Mouse (Mus musculus) kidney, postnatal 0 days (tissue): Measurements from ENCODE around the gene Capn11. TPM values are rescaled to one million over a fixed set of nuclear protein-coding genes. Genes with fewer than 3 reads are reported as not detected.

ENCODE experiments used
- ATAC-seq: fragments of 200-750 bp; cut with Nextera tagmentation; replicated peaks from 2 replicates; pipeline ENCODE4 v1.8.0; 2017; ENCODE audit warnings: low read depth, moderate number of reproducible peaks, moderate TSS enrichment, moderate library complexity; ENCODE audit not compliant: low FRiP score
- DNase-seq: peaks from one replicate; pipeline ENCODE4 v3.0.0-alpha.2; 2016; ENCODE audit warnings: low spot score
- H3K27ac ChIP-seq: fragments of 300-500 bp; sonication (generic); 2 replicates; pipeline ENCODE4 v1.5.1; 2014; ENCODE audit warnings: mild to moderate bottlenecking
- H3K27me3 ChIP-seq: fragments of 300-500 bp; sonication (generic); 2 replicates; pipeline ENCODE4 v1.6.1; 2014; ENCODE audit warnings: low read length, mixed read lengths; ENCODE audit not compliant: insufficient read depth
- H3K36me3 ChIP-seq: fragments of 300-500 bp; sonication (generic); 2 replicates; pipeline ENCODE4 v1.6.1; 2014; ENCODE audit warnings: low read length, mixed read lengths; ENCODE audit not compliant: insufficient read depth
- H3K4me1 ChIP-seq: fragments of 300-500 bp; sonication (generic); replicated peaks from 2 replicates; pipeline ENCODE4 v1.6.1; 2014; ENCODE audit warnings: antibody characterized with exemption, low read length, mixed read lengths; ENCODE audit not compliant: insufficient read depth
- H3K4me2 ChIP-seq: fragments of 300-500 bp; sonication (generic); 2 replicates; pipeline ENCODE4 v1.6.1; 2014; ENCODE audit warnings: mild to moderate bottlenecking, low read length, moderate library complexity, mixed read lengths
- H3K4me3 ChIP-seq: fragments of 300-500 bp; sonication (generic); replicated peaks from 2 replicates; pipeline ENCODE4 v1.5.1; 2014; ENCODE audit warnings: low read depth, low read length
- H3K9ac ChIP-seq: fragments of 300-500 bp; sonication (generic); 2 replicates; pipeline ENCODE4 v1.6.1; 2014; ENCODE audit warnings: low read depth, low read length
- H3K9me3 ChIP-seq: fragments of 300-500 bp; sonication (generic); replicated peaks from 2 replicates; pipeline ENCODE4 v1.6.1; 2016; ENCODE audit warnings: low read length, inconsistent platforms, mixed read lengths
- CTCF ChIP-seq: IDR thresholded peaks from 2 replicates; pipeline ENCODE4 v1.5.1; 2016; ENCODE audit warnings: antibody characterized with exemption, low read depth, mild to moderate bottlenecking, moderate library complexity
- WGBS: fragments of 180-500 bp; shearing (Covaris S2); extraction: QIAGEN DNeasy Blood & Tissue Kit; methylation state at CpG from one replicate; pipeline ENCODE4 v1.1.7; 2014; 5-methylcytosine and 5-hydroxymethylcytosine counted together
- polyA plus RNA-seq: library from polyadenylated mRNA; unstranded; fragments of >200 nt; fragmentation: Nextera tagmentation; extraction: Ambion mirVana; gene quantifications from 2 replicates; pipeline ENCODE4 v1.2.1, GENCODE M21; 2015

Capn11 gene
- polyA plus RNA-seq, 1 experiment from 2014 or later = not detected

GRCm38 (mm10) chr17:45700496-45701235 lies 41.5 kb upstream of the Capn11 start:
- H3K27ac ChIP-seq = no peak overlapping the region

GRCm38 (mm10) chr17:45699039-45699740 lies 40.1 kb upstream of the Capn11 start:
- Histone ChIP-seq H3K27ac (no peak overlapping the region; the same call in 1 of the 2 replicates), H3K36me3 (peaks cover 3% of the 10 kb centered on the region; the same call in 1 of the 2 replicates), H3K4me2 (no peak overlapping the region), H3K9ac (no peak overlapping the region), H3K27me3 (no peaks in the 10 kb centered on the region), H3K4me3 (no peak overlapping the region), H3K4me1 (no peaks in the 10 kb centered on the region), H3K9me3 (no peaks in the 10 kb centered on the region)
- 80% methylated on average over 3 of the region's 3 CpGs for WGBS
- no peak for DNase-seq
- no peak for TF ChIP-seq CTCF
- ATAC-seq = no peak

More at GRCm38 (mm10) chr17:45700496-45701235, 41.5 kb upstream of the Capn11 start:
- no peak for TF ChIP-seq CTCF
- Histone ChIP-seq H3K4me2 (no peak overlapping the region), H3K4me3 (no peak overlapping the region), H3K9ac (no peak overlapping the region), H3K9me3 (no peaks in the 10 kb centered on the region), H3K27me3 (no peaks in the 10 kb centered on the region), H3K4me1 (no peaks in the 10 kb centered on the region), H3K36me3 (peaks cover 3% of the 10 kb centered on the region; the same call in 1 of the 2 replicates)
- 53% methylated on average over 9 of the region's 16 CpGs for WGBS
- ATAC-seq = no peak
- DNase-seq = no peak

GRCm38 (mm10) chr17:45698368-45698767 lies 39.2 kb upstream of the Capn11 start:
- DNase-seq = no peak
- Histone ChIP-seq H3K27ac (no peak overlapping the region), H3K4me2 (no peak overlapping the region), H3K36me3 (peaks cover 3% of the 10 kb centered on the region; the same call in 1 of the 2 replicates), H3K4me3 (no peak overlapping the region), H3K9ac (no peak overlapping the region), H3K9me3 (no peaks in the 10 kb centered on the region), H3K27me3 (no peaks in the 10 kb centered on the region), H3K4me1 (no peaks in the 10 kb centered on the region)
- TF ChIP-seq CTCF = no peak
- ATAC-seq = no peak
- WGBS = 75% methylated on average over 6 of the region's 6 CpGs

- no peak for ATAC-seq
- no peaks in the 10 kb centered on the region for H3K27me3 ChIP-seq
- no peak for TF ChIP-seq CTCF
- no peak overlapping the region for H3K4me3 ChIP-seq
- no peak overlapping the region for H3K4me2 ChIP-seq
- DNase-seq = no peak
- H3K9ac ChIP-seq = no peak overlapping the region
- peaks cover 3% of the 10 kb centered on the region; the same call in 1 of the 2 replicates for H3K36me3 ChIP-seq
- WGBS = 89% methylated on average over 9 of the region's 9 CpGs
- no peak overlapping the region for H3K27ac ChIP-seq
- no peaks in the 10 kb centered on the region for H3K9me3 ChIP-seq
- H3K4me1 ChIP-seq = no peaks in the 10 kb centered on the region
These were observed 37.9 kb upstream of the Capn11 start for GRCm38 (mm10) chr17:45696981-45697380.

- ATAC-seq (peak; percentile 65), DNase-seq (peak; percentile 34)
- TF ChIP-seq CTCF = no peak
- H3K4me1 ChIP-seq = no peaks in the 10 kb centered on the region
- 52% methylated on average over 23 of the region's 23 CpGs for WGBS
- 0 out of 2 replicates have a peak overlapping the region, but pooled peaks have one; percentile 35 for H3K9ac ChIP-seq
- peaks cover 3% of the 10 kb centered on the region; the same call in 1 of the 2 replicates for H3K36me3 ChIP-seq
- no peaks in the 10 kb centered on the region for H3K27me3 ChIP-seq
- H3K4me2 ChIP-seq = no peak overlapping the region
- H3K4me3 ChIP-seq = no peak overlapping the region
- H3K9me3 ChIP-seq = no peaks in the 10 kb centered on the region
- peak overlapping the region; percentile 38 for H3K27ac ChIP-seq
These were observed 36.3 kb upstream of the Capn11 start for GRCm38 (mm10) chr17:45695227-45696120.
